Mouse (Mus musculus): ENCODE measurements around the gene Cd320. TPM values are rescaled to one million over a fixed set of nuclear protein-coding genes. Genes with fewer than 3 reads are reported as not detected.

The Cd320 gene
- polyA plus RNA-seq (2016; fragmentation: Nextera tagmentation; extraction: Ambion mirVana) = 66.4 and 73.9 TPM in 2 replicates

DNA sequence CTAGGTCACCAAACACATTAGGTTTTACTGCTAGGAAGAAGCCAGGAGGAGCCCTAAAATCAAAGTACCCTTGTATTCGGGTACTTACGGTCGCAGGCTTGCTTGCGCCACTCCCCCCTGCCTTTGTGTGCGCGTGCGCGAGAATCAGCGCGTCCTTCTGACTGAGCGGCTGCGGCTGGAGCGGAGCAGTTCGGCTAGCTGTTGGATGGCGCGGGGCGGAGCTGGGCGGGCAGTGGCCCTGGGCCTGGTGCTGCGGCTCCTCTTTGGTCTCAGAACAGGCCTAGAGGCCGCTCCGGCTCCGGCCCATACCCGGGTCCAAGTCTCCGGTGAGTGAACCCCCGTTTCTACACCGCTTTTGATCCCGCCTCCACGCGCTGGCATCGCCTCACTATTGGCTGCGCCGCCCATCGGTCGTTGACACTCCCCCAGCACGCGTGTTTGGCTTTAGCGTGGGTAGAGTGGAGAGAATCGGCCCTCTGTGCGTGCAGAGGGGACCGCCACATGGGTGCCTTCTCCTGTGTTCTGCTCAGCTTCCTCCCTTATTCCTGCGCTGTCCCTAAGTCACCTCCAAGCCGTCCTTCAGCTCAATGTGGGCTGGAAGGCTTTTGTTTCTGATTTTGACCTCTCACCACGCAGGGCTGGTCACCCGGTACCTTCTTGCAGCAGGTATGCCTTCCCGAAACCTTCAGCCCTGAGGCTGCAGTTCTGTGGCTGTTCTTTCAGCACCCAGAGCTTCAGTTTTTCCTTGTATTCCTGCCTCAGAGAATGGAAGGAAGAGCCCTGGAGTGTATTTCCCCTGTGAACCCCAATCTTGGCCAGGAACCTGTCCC is at the start of gene Cd320:
Gene Cd320 (plus strand): TSS at position 126 of the 830 bp plus-strand sequence.
- Histone ChIP-seq H3K9me3 (no peaks in the 10 kb centered on the region), H3K36me3 (peaks cover 35% of the 10 kb centered on the region), H3K27ac (peak within 1 kb of the TSS; percentile 75), H3K9ac (replicated peaks) (peak within 1 kb of the TSS; percentile 76), H3K4me3 (replicated peaks) (peak within 1 kb of the TSS; percentile 84), H3K4me2 (peak within 1 kb of the TSS; percentile 85), H3K4me1 (replicated peaks) (peaks cover 12% of the 10 kb centered on the region), H3K27me3 (no peaks in the 10 kb centered on the region)
- under 1% methylated on average over 43 of the region's 45 CpGs for WGBS
- ATAC-seq (ENCODE audit: insufficient number of reproducible peaks, insufficient read depth, low FRiP score, low TSS enrichment, low read depth) = peak; percentile 88

DNA sequence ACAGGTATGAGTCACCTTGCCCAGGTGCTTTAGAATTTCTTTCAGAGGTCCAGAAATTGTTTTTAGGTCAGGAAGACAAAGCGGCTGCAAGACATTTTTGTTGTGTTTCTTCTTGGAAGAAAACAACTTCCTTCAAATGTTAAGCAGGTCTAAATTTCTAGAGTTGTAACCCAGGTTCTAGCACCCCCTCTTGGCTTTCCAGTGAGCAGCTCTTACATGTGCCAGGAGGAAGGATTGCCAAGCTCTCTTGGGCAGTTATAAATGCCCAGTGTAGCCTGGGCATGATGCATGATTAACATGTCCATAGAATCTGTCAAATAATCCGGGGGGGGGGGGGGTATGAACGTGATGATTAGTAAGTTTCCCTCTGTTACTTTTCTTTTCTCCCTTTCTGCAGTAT is 44.6 kb upstream of the Cd320 start:
- Histone ChIP-seq H3K36me3 (no peaks in the 10 kb centered on the region), H3K4me3 (replicated peaks) (no peak overlapping the region), H3K27ac (no peak overlapping the region), H3K4me2 (no peak overlapping the region), H3K9ac (replicated peaks) (no peak overlapping the region), H3K9me3 (no peaks in the 10 kb centered on the region), H3K4me1 (replicated peaks) (no peaks in the 10 kb centered on the region), H3K27me3 (no peaks in the 10 kb centered on the region)
- WGBS = 55% methylated on average over 3 of the region's 3 CpGs
- ATAC-seq (ENCODE audit: insufficient number of reproducible peaks, insufficient read depth, low FRiP score, low TSS enrichment, low read depth) = no peak

- H3K27ac ChIP-seq = no peak overlapping the region
- H3K4me3 ChIP-seq (replicated peaks) = no peak overlapping the region
- no peaks in the 10 kb centered on the region for H3K36me3 ChIP-seq
- H3K27me3 ChIP-seq = no peaks in the 10 kb centered on the region
- H3K9me3 ChIP-seq = no peaks in the 10 kb centered on the region
- no peak overlapping the region for H3K9ac ChIP-seq (replicated peaks)
- WGBS = 70% methylated on average over 1 of the region's 1 CpGs
- no peak overlapping the region for H3K4me2 ChIP-seq
- no peaks in the 10 kb centered on the region for H3K4me1 ChIP-seq (replicated peaks)
- ATAC-seq (ENCODE audit: insufficient number of reproducible peaks, insufficient read depth, low FRiP score, low TSS enrichment, low read depth) = no peak
These were observed 43.6 kb upstream of the Cd320 start for GRCm38 (mm10) chr17:33799277-33799676.

GRCm38 (mm10) chr17:33802221-33802620 is 40.7 kb upstream of the Cd320 start:
- Histone ChIP-seq H3K27ac (no peak overlapping the region), H3K4me3 (replicated peaks) (no peak overlapping the region), H3K4me2 (no peak overlapping the region), H3K27me3 (no peaks in the 10 kb centered on the region), H3K9me3 (no peaks in the 10 kb centered on the region), H3K36me3 (no peaks in the 10 kb centered on the region), H3K9ac (replicated peaks) (no peak overlapping the region), H3K4me1 (replicated peaks) (no peaks in the 10 kb centered on the region)
- no peak for ATAC-seq (ENCODE audit: insufficient number of reproducible peaks, insufficient read depth, low FRiP score, low TSS enrichment, low read depth)
- 5% methylated on average over 2 of the region's 2 CpGs for WGBS

DNA sequence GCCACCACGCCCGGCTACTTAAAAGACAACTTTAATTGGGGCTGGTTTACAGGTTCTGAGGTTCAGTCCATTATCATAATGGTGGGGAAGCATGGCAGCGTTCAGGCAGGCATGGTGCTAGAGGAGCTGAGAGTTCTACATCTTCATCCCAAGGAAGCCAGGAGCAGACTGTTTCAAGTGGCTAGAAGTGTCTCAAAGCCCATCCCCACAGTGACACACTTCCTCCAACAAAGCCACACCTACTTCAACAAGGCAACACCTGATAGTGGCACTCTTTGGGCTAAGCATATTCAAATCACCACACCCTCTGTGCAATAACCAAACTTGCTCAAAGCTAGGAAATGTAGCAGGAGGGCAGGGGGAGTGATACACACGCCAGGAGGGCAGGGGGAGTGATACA is 38.7 kb upstream of the Cd320 start:
- H3K27ac ChIP-seq = no peak overlapping the region
- no peak overlapping the region for H3K4me3 ChIP-seq (replicated peaks)
- H3K9me3 ChIP-seq = no peaks in the 10 kb centered on the region
- H3K4me2 ChIP-seq = no peak overlapping the region
- H3K27me3 ChIP-seq = no peaks in the 10 kb centered on the region
- ATAC-seq (ENCODE audit: insufficient number of reproducible peaks, insufficient read depth, low FRiP score, low TSS enrichment, low read depth) = no peak
- 53% methylated on average over 4 of the region's 4 CpGs for WGBS
- H3K36me3 ChIP-seq = no peaks in the 10 kb centered on the region
- H3K4me1 ChIP-seq (replicated peaks) = no peaks in the 10 kb centered on the region
- no peak overlapping the region for H3K9ac ChIP-seq (replicated peaks)

GRCm38 (mm10) chr17:33804745-33805144 is 38.1 kb upstream of the Cd320 start:
- Histone ChIP-seq H3K4me3 (replicated peaks) (no peak overlapping the region), H3K36me3 (no peaks in the 10 kb centered on the region), H3K4me2 (no peak overlapping the region), H3K9ac (replicated peaks) (no peak overlapping the region), H3K4me1 (replicated peaks) (no peaks in the 10 kb centered on the region), H3K27ac (no peak overlapping the region), H3K9me3 (no peaks in the 10 kb centered on the region), H3K27me3 (no peaks in the 10 kb centered on the region)
- WGBS = 79% methylated on average over 1 of the region's 1 CpGs
- ATAC-seq (ENCODE audit: insufficient number of reproducible peaks, insufficient read depth, low FRiP score, low TSS enrichment, low read depth) = no peak

- Histone ChIP-seq H3K4me1 (replicated peaks) (peaks cover 6% of the 10 kb centered on the region), H3K9me3 (no peaks in the 10 kb centered on the region), H3K27me3 (peaks cover 6% of the 10 kb centered on the region), H3K36me3 (no peaks in the 10 kb centered on the region), H3K4me2 (no peak overlapping the region), H3K9ac (replicated peaks) (no peak overlapping the region), H3K4me3 (replicated peaks) (no peak overlapping the region), H3K27ac (no peak overlapping the region)
- 57% methylated on average over 8 of the region's 9 CpGs for WGBS
- no peak for ATAC-seq (ENCODE audit: insufficient number of reproducible peaks, insufficient read depth, low FRiP score, low TSS enrichment, low read depth)
These were observed 35.6 kb upstream of the Cd320 start for GRCm38 (mm10) chr17:33807181-33807888.

GRCm38 (mm10) chr17:33808192-33808591 is 34.7 kb upstream of the Cd320 start:
- no peaks in the 10 kb centered on the region for H3K36me3 ChIP-seq
- no peaks in the 10 kb centered on the region for H3K9me3 ChIP-seq
- H3K4me1 ChIP-seq (replicated peaks) = peaks cover 6% of the 10 kb centered on the region
- H3K4me2 ChIP-seq = no peak overlapping the region
- peaks cover 6% of the 10 kb centered on the region for H3K27me3 ChIP-seq
- 38% methylated on average over 10 of the region's 10 CpGs for WGBS
- no peak overlapping the region for H3K27ac ChIP-seq
- no peak overlapping the region for H3K9ac ChIP-seq (replicated peaks)
- ATAC-seq (ENCODE audit: insufficient number of reproducible peaks, insufficient read depth, low FRiP score, low TSS enrichment, low read depth) = no peak
- H3K4me3 ChIP-seq (replicated peaks) = no peak overlapping the region

GRCm38 (mm10) chr17:33810334-33811141 is 32.4 kb upstream of the Cd320 start, which contains the start of gene Kank3:
Kank3 (plus strand) TSS chr17:33810519.
- peaks cover 6% of the 10 kb centered on the region for H3K27me3 ChIP-seq
- H3K27ac ChIP-seq = no peak within 1 kb of the TSS
- peak within 1 kb of the TSS; percentile 83 for H3K4me2 ChIP-seq
- H3K4me3 ChIP-seq (replicated peaks) = peak within 1 kb of the TSS; percentile 56
- peak within 1 kb of the TSS; percentile 55 for H3K9ac ChIP-seq (replicated peaks)
- H3K4me1 ChIP-seq (replicated peaks) = peaks cover 6% of the 10 kb centered on the region
- 2% methylated on average over 36 of the region's 36 CpGs for WGBS
- ATAC-seq (ENCODE audit: insufficient number of reproducible peaks, insufficient read depth, low FRiP score, low TSS enrichment, low read depth) = peak; percentile 97
- no peaks in the 10 kb centered on the region for H3K36me3 ChIP-seq
- no peaks in the 10 kb centered on the region for H3K9me3 ChIP-seq

GRCm38 (mm10) chr17:33811142-33811516 is 31.8 kb upstream of the Cd320 start:
- Histone ChIP-seq H3K36me3 (no peaks in the 10 kb centered on the region), H3K9ac (replicated peaks) (peak overlapping the region; percentile 55), H3K4me2 (peak overlapping the region; percentile 83), H3K27me3 (peaks cover 6% of the 10 kb centered on the region), H3K4me3 (replicated peaks) (peak overlapping the region; percentile 56), H3K4me1 (replicated peaks) (peaks cover 6% of the 10 kb centered on the region), H3K9me3 (no peaks in the 10 kb centered on the region), H3K27ac (no peak overlapping the region)
- ATAC-seq (ENCODE audit: insufficient number of reproducible peaks, insufficient read depth, low FRiP score, low TSS enrichment, low read depth) = no peak
- WGBS = 31% methylated on average over 7 of the region's 7 CpGs

DNA sequence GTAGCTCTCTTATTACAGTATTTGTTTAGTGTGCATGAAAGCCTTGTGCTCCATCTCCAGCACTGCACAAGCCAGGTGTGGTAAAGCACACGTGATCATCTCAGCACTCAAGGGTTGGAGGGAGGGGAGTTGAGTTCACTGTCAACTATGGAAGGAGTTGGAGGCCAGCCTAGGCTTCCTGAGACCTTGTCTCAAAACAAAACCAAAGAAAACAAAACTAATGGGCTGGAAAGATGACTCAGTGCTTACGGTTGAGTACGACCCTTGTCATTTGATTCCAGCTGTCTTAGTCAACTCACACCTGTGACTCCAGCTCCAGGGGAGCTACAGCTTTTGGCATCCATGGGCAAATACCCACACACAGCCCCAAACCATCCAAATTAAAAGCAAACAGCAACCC is 30.4 kb upstream of the Cd320 start:
- WGBS = 63% methylated on average over 3 of the region's 3 CpGs
- peaks cover 6% of the 10 kb centered on the region for H3K27me3 ChIP-seq
- no peak overlapping the region for H3K27ac ChIP-seq
- peaks cover 11% of the 10 kb centered on the region for H3K4me1 ChIP-seq (replicated peaks)
- no peaks in the 10 kb centered on the region for H3K9me3 ChIP-seq
- H3K4me2 ChIP-seq = no peak overlapping the region
- no peak overlapping the region for H3K4me3 ChIP-seq (replicated peaks)
- no peak overlapping the region for H3K9ac ChIP-seq (replicated peaks)
- no peak for ATAC-seq (ENCODE audit: insufficient number of reproducible peaks, insufficient read depth, low FRiP score, low TSS enrichment, low read depth)
- no peaks in the 10 kb centered on the region for H3K36me3 ChIP-seq
